Mouse (Mus musculus) heart, embryonic 16.5 days (tissue): ENCODE data around the gene Ube2d1. TPM values are rescaled to one million over a fixed set of nuclear protein-coding genes. Genes with fewer than 3 reads are reported as not detected.

ENCODE experiments used
- ATAC-seq: fragments of 200-750 bp; cut with Nextera tagmentation; replicated peaks from 2 replicates; pipeline ENCODE4 v1.8.0; 2017; ENCODE audit warnings: moderate number of reproducible peaks; ENCODE audit not compliant: insufficient read depth, low FRiP score; ENCODE audit errors: extremely low read depth
- H3K27ac ChIP-seq: fragments of 300-500 bp; sonication (generic); 2 replicates; pipeline ENCODE4 v1.5.1; 2014; ENCODE audit warnings: mild to moderate bottlenecking, low read length, control low read depth, moderate library complexity
- H3K27me3 ChIP-seq: fragments of 300-500 bp; sonication (generic); 2 replicates; pipeline ENCODE4 v1.6.1; 2014; ENCODE audit warnings: low read length, mixed read lengths; ENCODE audit not compliant: control insufficient read depth, insufficient read depth
- H3K36me3 ChIP-seq: fragments of 300-500 bp; sonication (generic); 2 replicates; pipeline ENCODE4 v1.6.1; 2014; ENCODE audit not compliant: control insufficient read depth, insufficient read depth
- H3K4me1 ChIP-seq: fragments of 300-500 bp; sonication (generic); 2 replicates; pipeline ENCODE4 v1.6.1; 2014; ENCODE audit warnings: low read length, mixed read lengths; ENCODE audit not compliant: control insufficient read depth, insufficient read depth
- H3K4me2 ChIP-seq: fragments of 300-500 bp; sonication (generic); 2 replicates; pipeline ENCODE4 v1.6.1; 2014; ENCODE audit warnings: low read depth, mild to moderate bottlenecking, control low read depth, low read length
- H3K4me3 ChIP-seq: fragments of 300-500 bp; sonication (generic); 2 replicates; pipeline ENCODE4 v1.5.1; 2014; ENCODE audit warnings: mild to moderate bottlenecking, control low read depth, low read length
- H3K9ac ChIP-seq: fragments of 300-500 bp; sonication (generic); 2 replicates; pipeline ENCODE4 v1.6.1; 2014; ENCODE audit warnings: low read length, control low read depth
- H3K9me3 ChIP-seq: fragments of 300-500 bp; sonication (generic); replicated peaks from 2 replicates; pipeline ENCODE4 v1.6.1; 2016; ENCODE audit warnings: low read length; ENCODE audit not compliant: control insufficient read depth
- WGBS: fragments of 180-500 bp; shearing (Covaris S2); extraction: QIAGEN DNeasy Blood & Tissue Kit; methylation state at CpG from one replicate; pipeline ENCODE4 v1.1.7; 2014; 5-methylcytosine and 5-hydroxymethylcytosine counted together
- polyA plus RNA-seq: library from polyadenylated mRNA; unstranded; fragments of >200 nt; fragmentation: Nextera tagmentation; extraction: Ambion mirVana; gene quantifications from 2 replicates; pipeline ENCODE4 v1.2.1, GENCODE M21; 2015

The Ube2d1 gene
- polyA plus RNA-seq, 1 experiment from 2014 or later = 63.7 TPM

DNA sequence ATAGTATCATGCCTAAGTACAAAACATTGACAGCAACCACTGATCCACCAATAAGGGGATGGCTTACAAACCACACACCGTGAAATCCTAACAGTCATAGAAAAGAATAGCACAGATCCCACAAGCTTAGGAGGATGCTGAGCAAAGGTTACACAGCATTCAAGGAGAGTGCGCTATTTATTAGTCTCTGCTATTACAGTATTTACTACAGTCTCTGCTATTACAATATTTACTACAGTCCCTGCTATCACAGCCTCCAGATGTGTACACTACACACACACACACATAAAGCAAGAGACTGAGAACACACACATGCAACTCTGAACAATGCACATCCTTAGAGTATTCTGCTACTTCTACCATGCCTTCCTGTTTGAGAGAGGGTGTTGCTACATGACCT is 17.1 kb downstream of the Ube2d1 start:
- Histone ChIP-seq H3K9ac (no peak overlapping the region), H3K4me1 (peaks cover 6% of the 10 kb centered on the region), H3K9me3 (no peaks in the 10 kb centered on the region), H3K4me3 (no peak overlapping the region), H3K4me2 (no peak overlapping the region), H3K27me3 (no peaks in the 10 kb centered on the region), H3K36me3 (peaks cover 2% of the 10 kb centered on the region; the same call in 1 of the 2 replicates), H3K27ac (no peak overlapping the region)
- ATAC-seq = no peak; the same call in 1 of the 2 replicates
- 88% methylated on average over 2 of the region's 2 CpGs for WGBS

DNA sequence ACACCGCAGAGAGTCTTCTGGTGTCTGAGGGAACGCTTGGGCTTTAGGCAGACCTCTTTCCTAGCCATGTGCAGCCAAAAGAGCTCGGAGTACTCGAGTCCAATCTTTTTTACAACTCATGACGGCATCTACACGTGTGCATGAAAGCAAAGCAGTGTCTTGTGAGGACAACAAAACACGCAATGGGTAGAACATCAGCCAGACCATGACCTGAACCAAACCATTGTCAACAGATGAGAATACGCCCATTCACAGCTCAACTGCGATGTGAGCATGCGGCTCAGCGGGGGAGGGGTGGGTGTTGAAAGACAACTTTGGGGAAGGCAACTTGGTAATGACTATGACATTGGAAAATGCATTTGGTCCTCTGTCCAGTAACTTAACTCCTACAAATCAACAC is 17.6 kb downstream of the Ube2d1 start:
- ATAC-seq = no peak
- Histone ChIP-seq H3K9me3 (no peaks in the 10 kb centered on the region), H3K36me3 (peaks cover 2% of the 10 kb centered on the region; the same call in 1 of the 2 replicates), H3K27me3 (no peaks in the 10 kb centered on the region), H3K4me2 (no peak overlapping the region), H3K4me1 (peaks cover 6% of the 10 kb centered on the region), H3K9ac (no peak overlapping the region), H3K4me3 (no peak overlapping the region), H3K27ac (no peak overlapping the region)
- 72% methylated on average over 11 of the region's 11 CpGs for WGBS

DNA sequence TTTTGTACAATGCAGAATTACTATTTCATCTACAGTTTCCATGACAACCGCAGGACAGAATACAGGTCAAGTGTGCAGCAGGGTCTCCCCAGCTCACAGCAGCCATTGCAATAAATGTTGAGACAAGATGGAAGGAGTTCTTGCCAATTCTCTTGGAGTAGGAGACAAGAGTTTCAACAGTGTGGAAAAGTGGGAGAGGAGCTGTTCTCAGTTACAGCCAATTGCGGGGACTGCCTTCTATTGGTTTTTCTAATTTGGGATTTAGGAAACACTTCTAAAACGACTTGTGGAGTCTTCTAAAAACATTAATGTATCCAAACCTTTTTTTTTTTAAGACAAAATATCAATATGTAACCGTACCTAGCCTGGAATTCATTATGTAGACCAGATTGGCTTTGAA is 20.0 kb downstream of the Ube2d1 start:
- Histone ChIP-seq H3K27ac (no peak overlapping the region), H3K9ac (no peak overlapping the region), H3K27me3 (no peaks in the 10 kb centered on the region), H3K9me3 (no peaks in the 10 kb centered on the region), H3K4me3 (no peak overlapping the region), H3K4me1 (peaks cover 6% of the 10 kb centered on the region), H3K4me2 (no peak overlapping the region), H3K36me3 (peaks cover 5% of the 10 kb centered on the region; the same call in 1 of the 2 replicates)
- no peak for ATAC-seq
- 84% methylated on average over 4 of the region's 4 CpGs for WGBS

DNA sequence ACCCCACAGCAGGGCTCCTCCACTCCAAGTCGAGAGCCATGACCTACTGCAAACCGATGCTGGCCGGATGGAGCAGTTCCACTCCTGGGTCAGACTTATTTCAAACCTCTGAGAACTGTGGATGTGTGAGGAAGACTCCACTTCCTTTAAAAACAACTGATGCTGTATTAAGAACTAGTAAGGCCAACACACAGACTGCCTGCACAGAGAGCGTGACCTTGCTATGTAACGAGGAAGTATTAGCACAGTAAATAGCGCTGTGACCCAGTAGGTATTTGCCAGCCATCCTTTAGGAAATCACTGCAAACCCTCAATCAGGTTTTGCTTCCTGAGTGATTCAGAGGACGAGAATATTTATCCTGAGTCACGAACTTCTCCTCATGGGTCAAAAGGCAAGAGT is 23.4 kb downstream of the Ube2d1 start:
- H3K36me3 ChIP-seq = peaks cover 17% of the 10 kb centered on the region
- no peak overlapping the region for H3K27ac ChIP-seq
- no peak overlapping the region for H3K9ac ChIP-seq
- no peak overlapping the region for H3K4me3 ChIP-seq
- H3K9me3 ChIP-seq = no peaks in the 10 kb centered on the region
- no peaks in the 10 kb centered on the region for H3K27me3 ChIP-seq
- WGBS = 62% methylated on average over 8 of the region's 8 CpGs
- no peak for ATAC-seq
- no peak overlapping the region for H3K4me2 ChIP-seq
- H3K4me1 ChIP-seq = no peaks in the 10 kb centered on the region

DNA sequence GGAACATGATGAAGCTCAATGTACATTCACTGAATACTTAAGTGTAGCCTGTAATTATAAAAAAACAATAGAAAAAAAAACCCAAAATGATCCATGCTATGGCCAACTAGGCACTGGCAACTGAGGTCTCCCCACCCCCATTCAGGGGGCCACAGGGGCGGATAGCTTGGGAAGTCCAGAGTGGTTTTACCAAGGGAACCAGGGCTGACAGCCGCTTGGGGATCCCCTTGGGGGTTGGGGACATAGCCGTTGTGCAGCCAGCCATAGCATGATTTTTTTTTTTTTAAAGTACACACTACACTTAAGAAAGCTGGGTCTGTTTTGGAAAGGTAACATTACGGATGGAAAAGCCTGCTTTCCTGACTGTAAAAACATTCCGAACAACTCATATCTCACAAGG is 26.1 kb downstream of the Ube2d1 start:
- Histone ChIP-seq H3K9me3 (no peaks in the 10 kb centered on the region), H3K4me2 (no peak overlapping the region), H3K9ac (no peak overlapping the region), H3K4me1 (no peaks in the 10 kb centered on the region), H3K27me3 (no peaks in the 10 kb centered on the region), H3K27ac (no peak overlapping the region), H3K4me3 (no peak overlapping the region), H3K36me3 (peaks cover 28% of the 10 kb centered on the region)
- WGBS = 77% methylated on average over 5 of the region's 5 CpGs
- ATAC-seq = no peak

DNA sequence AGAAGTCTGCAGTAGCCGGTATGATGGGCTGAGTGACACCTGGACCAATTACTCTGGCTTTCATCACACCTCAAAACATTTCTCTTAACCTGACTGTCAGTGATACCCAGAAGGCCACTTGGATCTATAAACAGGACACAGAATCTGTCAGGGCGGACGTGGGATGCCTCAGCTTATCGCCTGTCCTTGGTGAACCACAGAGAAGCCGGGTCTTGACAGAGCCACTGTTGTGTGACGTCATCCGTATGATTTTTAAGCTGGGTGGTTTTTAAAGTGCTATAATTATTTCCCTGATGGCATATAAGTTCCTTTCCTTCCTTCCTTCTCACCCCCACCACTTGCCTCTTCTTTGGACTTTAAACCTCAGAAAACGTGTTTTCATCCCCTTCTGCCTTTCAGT is 26.5 kb downstream of the Ube2d1 start:
- no peaks in the 10 kb centered on the region for H3K27me3 ChIP-seq
- WGBS = 76% methylated on average over 8 of the region's 8 CpGs
- no peaks in the 10 kb centered on the region for H3K4me1 ChIP-seq
- H3K27ac ChIP-seq = no peak overlapping the region
- H3K9ac ChIP-seq = no peak overlapping the region
- H3K4me3 ChIP-seq = no peak overlapping the region
- H3K9me3 ChIP-seq = no peaks in the 10 kb centered on the region
- H3K4me2 ChIP-seq = no peak overlapping the region
- ATAC-seq = no peak
- peaks cover 28% of the 10 kb centered on the region for H3K36me3 ChIP-seq

DNA sequence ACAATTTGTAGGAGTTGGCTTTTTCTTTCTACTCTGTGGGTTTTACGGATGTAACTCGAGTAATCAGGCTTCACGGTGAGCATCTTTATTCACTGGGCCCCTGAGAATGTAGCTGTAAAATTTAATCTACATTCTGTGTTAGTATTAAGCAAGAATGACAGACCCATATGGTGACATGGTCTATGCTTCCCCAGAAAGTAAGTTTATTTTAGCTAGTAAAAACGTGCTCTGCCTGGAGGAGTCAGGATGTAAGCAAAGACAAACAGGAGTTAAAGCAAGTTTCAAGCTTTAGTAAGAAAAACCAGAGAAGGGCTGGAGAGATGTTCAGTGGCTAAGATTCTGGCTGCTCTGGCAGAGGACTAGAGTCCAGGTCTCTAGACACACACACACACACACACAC is 31.9 kb downstream of the Ube2d1 start:
- no peaks in the 10 kb centered on the region for H3K9me3 ChIP-seq
- H3K27me3 ChIP-seq = no peaks in the 10 kb centered on the region
- H3K36me3 ChIP-seq = peaks cover 18% of the 10 kb centered on the region
- H3K4me3 ChIP-seq = no peak overlapping the region
- no peak overlapping the region for H3K9ac ChIP-seq
- no peak overlapping the region for H3K4me2 ChIP-seq
- no peak for ATAC-seq
- H3K4me1 ChIP-seq = no peaks in the 10 kb centered on the region
- H3K27ac ChIP-seq = no peak overlapping the region
- 75% methylated on average over 4 of the region's 4 CpGs for WGBS

DNA sequence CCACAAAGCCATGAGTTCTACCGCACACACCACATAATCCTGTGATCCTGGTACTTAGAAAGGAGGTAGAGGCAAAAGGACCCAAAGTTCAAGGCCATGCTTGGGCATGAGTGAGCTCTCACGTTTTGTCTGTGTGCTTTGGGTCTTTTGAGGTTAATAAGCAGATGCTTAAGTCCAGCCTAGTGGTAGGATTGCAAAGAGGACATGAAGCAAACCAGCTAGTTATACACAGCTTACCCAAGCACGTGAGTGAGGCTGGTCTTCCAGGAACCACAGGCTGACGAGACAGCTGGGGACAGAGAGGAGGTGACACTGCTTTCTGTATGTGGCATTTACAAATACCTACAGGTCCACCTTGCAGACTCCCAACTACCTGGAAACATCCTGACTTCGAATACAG is 32.6 kb downstream of the Ube2d1 start:
- H3K27me3 ChIP-seq = no peaks in the 10 kb centered on the region
- H3K4me2 ChIP-seq = no peak overlapping the region
- H3K4me1 ChIP-seq = no peaks in the 10 kb centered on the region
- no peak for ATAC-seq
- no peak overlapping the region for H3K27ac ChIP-seq
- H3K9ac ChIP-seq = no peak overlapping the region
- 81% methylated on average over 5 of the region's 5 CpGs for WGBS
- H3K9me3 ChIP-seq = no peaks in the 10 kb centered on the region
- no peak overlapping the region for H3K4me3 ChIP-seq
- H3K36me3 ChIP-seq = peaks cover 13% of the 10 kb centered on the region

DNA sequence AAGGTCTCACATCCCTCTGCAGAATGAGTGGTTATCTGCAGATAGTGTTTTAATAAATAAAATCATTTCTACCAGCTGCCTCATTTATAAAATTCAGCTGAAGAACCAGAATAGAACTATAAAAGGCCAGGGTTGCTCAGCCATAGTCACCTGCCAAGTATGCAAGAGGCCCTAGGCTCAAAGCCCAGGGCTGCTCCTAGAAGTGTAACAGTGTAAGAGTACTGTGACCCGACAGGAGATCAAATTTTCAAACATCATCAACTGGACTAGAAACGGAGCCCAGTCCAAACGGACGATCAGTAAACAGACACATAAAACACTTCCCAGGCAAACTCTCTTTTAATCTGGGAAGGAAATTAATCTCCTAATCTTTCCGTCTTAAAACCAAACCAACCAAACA is 33.2 kb downstream of the Ube2d1 start:
- H3K4me3 ChIP-seq = no peak overlapping the region
- no peak overlapping the region for H3K9ac ChIP-seq
- no peak for ATAC-seq
- no peak overlapping the region for H3K4me2 ChIP-seq
- H3K27me3 ChIP-seq = no peaks in the 10 kb centered on the region
- H3K27ac ChIP-seq = no peak overlapping the region
- WGBS = 77% methylated on average over 5 of the region's 5 CpGs
- H3K4me1 ChIP-seq = no peaks in the 10 kb centered on the region
- peaks cover 12% of the 10 kb centered on the region for H3K36me3 ChIP-seq
- H3K9me3 ChIP-seq = no peaks in the 10 kb centered on the region

DNA sequence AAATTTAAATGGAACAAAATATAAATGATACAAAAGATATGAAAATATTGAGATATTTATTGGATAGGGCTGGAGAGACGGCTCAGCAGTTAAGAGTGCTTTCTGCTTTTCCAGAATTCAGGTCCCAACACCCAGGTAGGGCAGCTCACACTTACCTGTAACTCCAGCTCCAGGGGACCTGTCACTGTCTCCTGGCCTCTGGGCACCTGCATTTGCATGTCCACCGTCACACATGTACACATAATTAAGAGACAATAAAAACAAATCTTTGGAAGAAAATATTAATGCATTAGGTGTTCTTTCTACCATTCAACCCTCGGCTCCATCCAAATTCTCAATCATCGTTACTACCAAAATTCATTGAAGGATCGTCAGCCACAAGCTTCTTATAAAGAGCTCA is 33.8 kb downstream of the Ube2d1 start:
- no peaks in the 10 kb centered on the region for H3K4me1 ChIP-seq
- no peak overlapping the region for H3K27ac ChIP-seq
- H3K9ac ChIP-seq = no peak overlapping the region
- H3K4me2 ChIP-seq = no peak overlapping the region
- no peaks in the 10 kb centered on the region for H3K27me3 ChIP-seq
- no peaks in the 10 kb centered on the region for H3K9me3 ChIP-seq
- H3K36me3 ChIP-seq = peaks cover 9% of the 10 kb centered on the region
- ATAC-seq = no peak
- WGBS = 89% methylated on average over 5 of the region's 5 CpGs
- H3K4me3 ChIP-seq = no peak overlapping the region
